Mouse (Mus musculus): ENCODE results near the gene Rnf10. TPM values are rescaled to one million over a fixed set of nuclear protein-coding genes. Genes with fewer than 3 reads are reported as not detected.
A peak's percentile ranks its signal among the peaks of the same experiment; 100 is the strongest.
"Not testable (repeated sequence)": the region's sequence is repeated elsewhere in the genome, so short reads cannot be mapped to it uniquely, and the experiment has no call there.

Rnf10 gene
- polyA plus RNA-seq (2012; ENCODE audit: insufficient read depth, insufficient read length, missing spikeins) = 122 and 124 TPM in 2 replicates

- H3K4me3 ChIP-seq (ENCODE audit: insufficient read depth, low read depth, low read length) = peak within 1 kb of the TSS; percentile 86
- peak within 1 kb of the TSS; percentile 69 for H3K27ac ChIP-seq (replicated peaks; ENCODE audit: low read depth, low read length)
- peaks cover 13% of the 10 kb centered on the region for H3K4me1 ChIP-seq (ENCODE audit: control insufficient read depth, insufficient read depth, insufficient read length, low read length)
Observed at GRCm38 (mm10) chr5:115272812-115273548, at the start of gene Rnf10. Gene Rnf10 (minus strand): TSS chr5:115272898.

GRCm38 (mm10) chr5:115319004-115319940 is 46.6 kb upstream of the Rnf10 start:
- peak overlapping the region; percentile 59 for H3K4me3 ChIP-seq (ENCODE audit: insufficient read depth, low read depth, low read length)
- H3K27ac ChIP-seq (replicated peaks; ENCODE audit: low read depth, low read length) = peak overlapping the region; percentile 70
- no peaks in the 10 kb centered on the region for H3K4me1 ChIP-seq (ENCODE audit: control insufficient read depth, insufficient read depth, insufficient read length, low read length)

- Histone ChIP-seq H3K27ac (replicated peaks; ENCODE audit: low read depth, low read length) (no peak overlapping the region), H3K4me3 (ENCODE audit: insufficient read depth, low read depth, low read length) (no peak overlapping the region), H3K4me1 (ENCODE audit: control insufficient read depth, insufficient read depth, insufficient read length, low read length) (no peaks in the 10 kb centered on the region)
Observed at GRCm38 (mm10) chr5:115317645-115318328, 45.1 kb upstream of the Rnf10 start.

GRCm38 (mm10) chr5:115316968-115317644 is 44.4 kb upstream of the Rnf10 start:
- Histone ChIP-seq H3K4me3 (ENCODE audit: insufficient read depth, low read depth, low read length) (no peak overlapping the region), H3K4me1 (ENCODE audit: control insufficient read depth, insufficient read depth, insufficient read length, low read length) (no peaks in the 10 kb centered on the region), H3K27ac (replicated peaks; ENCODE audit: low read depth, low read length) (no peak overlapping the region)

- Histone ChIP-seq H3K27ac (replicated peaks; ENCODE audit: low read depth, low read length) (no peak overlapping the region), H3K4me3 (ENCODE audit: insufficient read depth, low read depth, low read length) (no peak overlapping the region), H3K4me1 (ENCODE audit: control insufficient read depth, insufficient read depth, insufficient read length, low read length) (no peaks in the 10 kb centered on the region)
Observed at GRCm38 (mm10) chr5:115313668-115313943, 40.9 kb upstream of the Rnf10 start.

GRCm38 (mm10) chr5:115312816-115313667 is 40.3 kb upstream of the Rnf10 start:
- no peak overlapping the region for H3K4me3 ChIP-seq (ENCODE audit: insufficient read depth, low read depth, low read length)
- no peak overlapping the region for H3K27ac ChIP-seq (replicated peaks; ENCODE audit: low read depth, low read length)
- no peaks in the 10 kb centered on the region for H3K4me1 ChIP-seq (ENCODE audit: control insufficient read depth, insufficient read depth, insufficient read length, low read length)

GRCm38 (mm10) chr5:115312354-115312753 is 39.7 kb upstream of the Rnf10 start:
- no peak overlapping the region for H3K27ac ChIP-seq (replicated peaks; ENCODE audit: low read depth, low read length)
- no peak overlapping the region for H3K4me3 ChIP-seq (ENCODE audit: insufficient read depth, low read depth, low read length)
- no peaks in the 10 kb centered on the region for H3K4me1 ChIP-seq (ENCODE audit: control insufficient read depth, insufficient read depth, insufficient read length, low read length)

GRCm38 (mm10) chr5:115302190-115302589 is 29.5 kb upstream of the Rnf10 start:
- not testable (repeated sequence) for H3K4me3 ChIP-seq (ENCODE audit: insufficient read depth, low read depth, low read length); H3K4me1 ChIP-seq (ENCODE audit: control insufficient read depth, insufficient read depth, insufficient read length, low read length); H3K27ac ChIP-seq (replicated peaks; ENCODE audit: low read depth, low read length)

- H3K4me3 ChIP-seq (ENCODE audit: insufficient read depth, low read depth, low read length) = peak overlapping the region; percentile 61
- H3K4me1 ChIP-seq (ENCODE audit: control insufficient read depth, insufficient read depth, insufficient read length, low read length) = peaks cover 2% of the 10 kb centered on the region; the same call in 1 of the 2 replicates
- H3K27ac ChIP-seq (replicated peaks; ENCODE audit: low read depth, low read length) = no peak overlapping the region
Observed at GRCm38 (mm10) chr5:115301615-115302014, 28.9 kb upstream of the Rnf10 start.

GRCm38 (mm10) chr5:115300792-115301614 is 28.3 kb upstream of the Rnf10 start, which contains the start of gene Dynll1:
Gene Dynll1 (minus strand): TSS chr5:115300999.
- Histone ChIP-seq H3K27ac (replicated peaks; ENCODE audit: low read depth, low read length) (peak within 1 kb of the TSS; percentile 81), H3K4me1 (ENCODE audit: control insufficient read depth, insufficient read depth, insufficient read length, low read length) (peaks cover 2% of the 10 kb centered on the region; the same call in 1 of the 2 replicates)

GRCm38 (mm10) chr5:115300035-115300744 is 27.5 kb upstream of the Rnf10 start:
- Histone ChIP-seq H3K4me1 (ENCODE audit: control insufficient read depth, insufficient read depth, insufficient read length, low read length) (peaks cover 2% of the 10 kb centered on the region; the same call in 1 of the 2 replicates), H3K4me3 (ENCODE audit: insufficient read depth, low read depth, low read length) (peak overlapping the region; percentile 79), H3K27ac (replicated peaks; ENCODE audit: low read depth, low read length) (peak overlapping the region; percentile 81)

More at GRCm38 (mm10) chr5:115300792-115301614, 28.3 kb upstream of the Rnf10 start, which contains the start of gene Dynll1:
- peak within 1 kb of the TSS; percentile 79 for H3K4me3 ChIP-seq (ENCODE audit: insufficient read depth, low read depth, low read length)

GRCm38 (mm10) chr5:115296347-115296746 is 23.6 kb upstream of the Rnf10 start:
- no peak overlapping the region for H3K27ac ChIP-seq (replicated peaks; ENCODE audit: low read depth, low read length)
- H3K4me3 ChIP-seq (ENCODE audit: insufficient read depth, low read depth, low read length) = no peak overlapping the region
- H3K4me1 ChIP-seq (ENCODE audit: control insufficient read depth, insufficient read depth, insufficient read length, low read length) = peaks cover 2% of the 10 kb centered on the region; the same call in 1 of the 2 replicates

Measured in brown adipose tissue, adult 24 weeks (tissue).